Mouse (Mus musculus): ENCODE measurements around the gene Bud31. TPM values are rescaled to one million over a fixed set of nuclear protein-coding genes. Genes with fewer than 3 reads are reported as not detected.
A peak's percentile ranks its signal among the peaks of the same experiment; 100 is the strongest.
"Not testable (repeated sequence)": the region's sequence is repeated elsewhere in the genome, so short reads cannot be mapped to it uniquely, and the experiment has no call there.

Gene Bud31
- polyA plus RNA-seq, 1 experiment from 2014 or later: 164 TPM

DNA sequence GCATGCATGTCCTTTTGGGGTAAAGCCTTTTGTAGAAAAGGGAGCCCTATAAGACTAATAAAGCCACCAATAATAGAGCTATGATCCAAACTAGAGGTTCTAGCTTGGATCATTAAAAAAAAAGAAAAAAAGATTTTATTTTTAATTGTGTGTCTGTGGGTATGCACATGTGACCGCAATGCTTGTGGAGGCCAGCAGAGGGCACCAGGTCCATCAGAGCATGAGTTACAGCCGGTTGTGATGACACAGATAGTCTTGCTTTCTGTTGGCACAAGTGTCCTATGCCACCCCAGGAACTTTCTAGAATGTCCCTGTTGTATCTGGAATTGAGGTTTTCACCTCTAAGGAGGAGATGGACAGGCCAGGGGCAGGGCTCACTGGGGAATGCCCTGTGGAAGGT lies 20.8 kb upstream of the Bud31 start:
- Histone ChIP-seq H3K27me3 (replicated peaks; ENCODE audit: control insufficient read depth, insufficient read depth, low read length) (peaks cover 5% of the 10 kb centered on the region; the same call in 1 of the 2 replicates), H3K9ac (ENCODE audit: low read depth, low read length) (no peak overlapping the region), H3K4me1 (ENCODE audit: control insufficient read depth, insufficient read depth, low read depth, low read length) (peaks cover 4% of the 10 kb centered on the region), H3K9me3 (ENCODE audit: control insufficient read depth, low read length) (no peaks in the 10 kb centered on the region), H3K4me3 (ENCODE audit: low read length) (no peak overlapping the region), H3K27ac (ENCODE audit: low read depth, low read length) (no peak overlapping the region), H3K4me2 (ENCODE audit: low read length) (no peak overlapping the region), H3K36me3 (ENCODE audit: control insufficient read depth, insufficient read depth, low read length) (no peaks in the 10 kb centered on the region; the same call in none of the 2 replicates)
- ATAC-seq: no peak
- WGBS: 83% methylated on average over 2 of the region's 2 CpGs

DNA sequence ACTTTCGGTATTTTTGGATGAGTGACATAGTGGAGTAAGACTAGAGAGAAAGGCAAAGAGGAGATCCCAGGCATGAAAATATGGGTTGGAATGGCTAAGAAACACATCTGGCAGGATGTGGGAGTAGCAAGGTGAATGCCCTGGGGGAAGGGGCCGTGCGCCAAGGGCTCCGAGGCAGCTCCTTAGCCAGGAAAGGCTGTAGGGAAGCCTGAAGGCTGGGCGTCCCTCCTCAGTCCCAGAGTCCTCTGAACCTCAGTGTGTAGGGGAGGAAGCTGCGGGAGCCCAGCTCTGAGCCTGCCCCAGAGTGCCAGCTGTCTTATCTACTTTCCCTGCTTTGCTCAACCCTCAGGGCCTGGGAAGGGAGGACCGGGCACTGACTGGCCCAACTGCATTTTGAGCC lies 19.2 kb upstream of the Bud31 start:
- Histone ChIP-seq H3K27ac (ENCODE audit: low read depth, low read length) (no peak overlapping the region), H3K4me2 (ENCODE audit: low read length) (no peak overlapping the region), H3K9ac (ENCODE audit: low read depth, low read length) (no peak overlapping the region), H3K4me1 (ENCODE audit: control insufficient read depth, insufficient read depth, low read depth, low read length) (no peaks in the 10 kb centered on the region), H3K4me3 (ENCODE audit: low read length) (no peak overlapping the region), H3K9me3 (ENCODE audit: control insufficient read depth, low read length) (no peaks in the 10 kb centered on the region), H3K36me3 (ENCODE audit: control insufficient read depth, insufficient read depth, low read length) (no peaks in the 10 kb centered on the region; the same call in none of the 2 replicates), H3K27me3 (replicated peaks; ENCODE audit: control insufficient read depth, insufficient read depth, low read length) (no peaks in the 10 kb centered on the region)
- 80% methylated on average over 7 of the region's 7 CpGs for WGBS
- no peak for ATAC-seq

DNA sequence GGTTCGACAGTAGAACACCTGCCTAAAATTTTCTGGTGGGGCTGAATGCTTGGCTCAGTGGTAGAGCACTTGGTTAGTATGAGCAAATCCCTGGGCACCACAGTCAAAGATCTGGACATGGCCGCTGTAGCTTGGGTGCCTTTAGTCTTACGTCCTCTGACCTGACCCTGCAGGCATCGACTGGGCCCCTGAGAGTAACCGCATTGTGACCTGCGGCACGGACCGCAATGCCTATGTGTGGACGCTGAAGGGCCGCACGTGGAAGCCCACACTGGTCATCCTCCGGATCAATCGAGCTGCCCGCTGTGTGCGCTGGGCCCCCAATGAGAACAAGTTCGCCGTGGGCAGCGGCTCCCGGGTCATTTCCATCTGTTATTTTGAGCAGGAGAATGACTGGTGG lies 16.8 kb upstream of the Bud31 start:
- no peak overlapping the region for H3K4me3 ChIP-seq (ENCODE audit: low read length)
- H3K27ac ChIP-seq (ENCODE audit: low read depth, low read length): no peak overlapping the region
- H3K4me2 ChIP-seq (ENCODE audit: low read length): no peak overlapping the region
- no peak overlapping the region for H3K9ac ChIP-seq (ENCODE audit: low read depth, low read length)
- WGBS: 92% methylated on average over 19 of the region's 19 CpGs
- ATAC-seq: no peak
- no peaks in the 10 kb centered on the region for H3K4me1 ChIP-seq (ENCODE audit: control insufficient read depth, insufficient read depth, low read depth, low read length)
- H3K27me3 ChIP-seq (replicated peaks; ENCODE audit: control insufficient read depth, insufficient read depth, low read length): no peaks in the 10 kb centered on the region
- H3K36me3 ChIP-seq (ENCODE audit: control insufficient read depth, insufficient read depth, low read length): peaks cover 12% of the 10 kb centered on the region
- H3K9me3 ChIP-seq (ENCODE audit: control insufficient read depth, low read length): no peaks in the 10 kb centered on the region

DNA sequence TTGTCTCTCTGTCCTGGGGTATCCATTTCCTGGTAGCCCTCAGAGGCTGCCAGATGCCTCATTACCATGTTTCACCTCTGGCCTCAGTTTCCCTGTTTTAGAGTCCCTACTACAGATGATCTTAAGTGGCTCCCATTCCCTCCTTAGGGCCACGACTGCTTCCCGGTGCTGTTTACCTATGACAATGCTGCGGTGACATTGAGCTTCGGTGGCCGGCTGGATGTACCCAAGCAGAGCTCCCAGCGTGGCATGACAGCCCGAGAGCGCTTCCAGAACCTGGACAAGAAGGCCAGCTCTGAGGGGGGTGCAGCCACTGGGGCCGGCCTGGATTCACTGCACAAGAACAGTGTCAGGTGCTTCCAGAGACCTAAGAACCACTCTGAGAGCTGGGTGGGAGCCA lies 13.6 kb upstream of the Bud31 start:
- H3K9ac ChIP-seq (ENCODE audit: low read depth, low read length): no peak overlapping the region
- no peak overlapping the region for H3K4me2 ChIP-seq (ENCODE audit: low read length)
- H3K27ac ChIP-seq (ENCODE audit: low read depth, low read length): no peak overlapping the region
- no peaks in the 10 kb centered on the region for H3K9me3 ChIP-seq (ENCODE audit: control insufficient read depth, low read length)
- H3K4me1 ChIP-seq (ENCODE audit: control insufficient read depth, insufficient read depth, low read depth, low read length): no peaks in the 10 kb centered on the region
- H3K36me3 ChIP-seq (ENCODE audit: control insufficient read depth, insufficient read depth, low read length): peaks cover 32% of the 10 kb centered on the region
- no peak overlapping the region for H3K4me3 ChIP-seq (ENCODE audit: low read length)
- WGBS: 95% methylated on average over 9 of the region's 9 CpGs
- no peaks in the 10 kb centered on the region for H3K27me3 ChIP-seq (replicated peaks; ENCODE audit: control insufficient read depth, insufficient read depth, low read length)
- no peak for ATAC-seq

DNA sequence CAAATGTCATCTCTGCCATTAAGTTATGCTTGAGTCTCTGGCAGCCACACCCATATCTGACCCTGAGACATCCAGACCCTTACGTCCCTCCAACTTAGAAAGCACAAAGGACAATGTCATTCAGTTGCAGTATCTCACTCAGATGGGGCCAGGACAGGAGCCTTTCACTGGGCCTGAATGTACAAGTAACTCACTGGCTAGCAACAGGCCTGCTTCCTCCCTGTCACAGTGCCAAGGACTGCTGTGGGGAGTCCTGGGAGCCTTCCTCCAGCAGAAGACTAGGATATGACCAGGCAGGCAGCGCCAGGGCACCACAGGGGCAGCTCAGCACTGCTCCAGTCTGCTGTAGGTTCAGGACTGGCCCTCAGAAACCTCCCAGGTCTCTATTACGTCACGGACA lies 11.0 kb upstream of the Bud31 start:
- WGBS: 86% methylated on average over 4 of the region's 4 CpGs
- ATAC-seq: no peak

DNA sequence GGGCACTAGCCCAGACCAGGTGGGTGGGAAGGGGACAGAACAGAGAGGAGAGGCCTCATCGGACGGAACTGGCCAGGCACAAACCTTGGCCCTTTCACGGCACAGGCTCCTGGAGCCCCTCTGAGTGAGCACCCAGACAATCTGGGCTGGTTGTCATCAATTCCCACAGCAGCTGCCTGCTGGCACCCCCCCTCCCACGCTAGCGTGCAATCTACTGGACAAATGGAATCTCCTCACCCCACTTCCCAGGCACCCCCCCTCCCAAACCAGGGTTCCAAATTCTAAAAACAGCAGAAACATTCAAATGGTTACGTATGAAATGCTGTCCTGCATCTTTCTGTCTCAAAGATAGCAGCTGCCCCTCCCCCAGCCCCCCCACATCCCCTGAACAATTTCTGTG lies 10.4 kb upstream of the Bud31 start:
- H3K9me3 ChIP-seq (ENCODE audit: control insufficient read depth, low read length); H3K4me3 ChIP-seq (ENCODE audit: low read length); H3K4me1 ChIP-seq (ENCODE audit: control insufficient read depth, insufficient read depth, low read depth, low read length); H3K27ac ChIP-seq (ENCODE audit: low read depth, low read length); H3K9ac ChIP-seq (ENCODE audit: low read depth, low read length); H3K27me3 ChIP-seq (replicated peaks; ENCODE audit: control insufficient read depth, insufficient read depth, low read length); H3K4me2 ChIP-seq (ENCODE audit: low read length); ATAC-seq: not testable (repeated sequence)
- 98% methylated on average over 5 of the region's 6 CpGs for WGBS
- H3K36me3 ChIP-seq (ENCODE audit: control insufficient read depth, insufficient read depth, low read length): peaks cover 61% of the 10 kb centered on the region

More for the DNA sequence above, 11.0 kb upstream of the Bud31 start:
- Histone ChIP-seq H3K4me1 (ENCODE audit: control insufficient read depth, insufficient read depth, low read depth, low read length) (no peaks in the 10 kb centered on the region), H3K36me3 (ENCODE audit: control insufficient read depth, insufficient read depth, low read length) (peaks cover 55% of the 10 kb centered on the region), H3K9me3 (ENCODE audit: control insufficient read depth, low read length) (no peaks in the 10 kb centered on the region), H3K27me3 (replicated peaks; ENCODE audit: control insufficient read depth, insufficient read depth, low read length) (no peaks in the 10 kb centered on the region), H3K27ac (ENCODE audit: low read depth, low read length) (no peak overlapping the region), H3K9ac (ENCODE audit: low read depth, low read length) (no peak overlapping the region), H3K4me2 (ENCODE audit: low read length) (no peak overlapping the region), H3K4me3 (ENCODE audit: low read length) (no peak overlapping the region)

DNA sequence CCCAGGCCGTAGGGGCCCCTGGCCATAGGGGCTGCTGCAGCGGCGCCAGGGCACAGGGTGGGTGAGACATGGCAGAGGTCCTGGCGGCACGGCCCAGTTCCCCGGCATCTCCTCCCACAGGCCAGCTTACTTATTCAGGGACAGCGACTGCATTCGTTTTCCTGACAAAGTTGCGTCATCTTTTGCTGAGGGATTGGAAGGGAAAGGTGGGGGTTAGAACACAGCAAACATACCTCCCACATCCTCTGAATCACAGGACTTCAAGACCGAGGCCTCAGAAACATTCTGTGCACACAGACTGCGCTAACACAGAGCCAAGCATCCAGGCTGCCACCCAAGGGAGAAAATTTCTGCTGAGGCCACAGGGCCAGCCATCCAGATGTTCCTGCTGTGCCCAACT lies 10.0 kb upstream of the Bud31 start:
- Histone ChIP-seq H3K4me1 (ENCODE audit: control insufficient read depth, insufficient read depth, low read depth, low read length) (no peaks in the 10 kb centered on the region), H3K9me3 (ENCODE audit: control insufficient read depth, low read length) (no peaks in the 10 kb centered on the region), H3K27ac (ENCODE audit: low read depth, low read length) (no peak overlapping the region), H3K36me3 (ENCODE audit: control insufficient read depth, insufficient read depth, low read length) (peaks cover 63% of the 10 kb centered on the region), H3K4me3 (ENCODE audit: low read length) (no peak overlapping the region), H3K27me3 (replicated peaks; ENCODE audit: control insufficient read depth, insufficient read depth, low read length) (no peaks in the 10 kb centered on the region), H3K9ac (ENCODE audit: low read depth, low read length) (no peak overlapping the region), H3K4me2 (ENCODE audit: low read length) (no peak overlapping the region)
- WGBS: 95% methylated on average over 11 of the region's 11 CpGs
- no peak for ATAC-seq

DNA sequence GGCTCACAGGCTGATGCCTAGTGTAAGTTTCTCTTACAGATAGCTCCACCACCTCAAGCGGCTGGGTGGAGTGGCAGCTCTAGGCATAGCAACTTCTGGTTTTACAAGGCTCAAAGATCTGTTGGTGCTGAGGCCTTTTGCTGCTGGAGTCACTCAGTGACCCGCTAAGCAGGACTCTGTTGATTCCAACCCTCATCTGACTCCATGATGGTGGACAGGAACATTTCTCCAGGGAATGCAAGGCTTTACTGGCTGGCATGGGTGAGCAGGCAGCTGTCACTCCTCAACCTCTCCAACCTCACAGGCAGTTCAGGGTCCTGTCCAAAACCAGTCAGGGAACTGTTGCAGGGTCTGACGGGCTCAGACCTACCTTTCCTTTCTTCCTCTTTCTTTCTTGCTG lies 9.2 kb upstream of the Bud31 start:
- ATAC-seq: no peak
- H3K9me3 ChIP-seq (ENCODE audit: control insufficient read depth, low read length): no peaks in the 10 kb centered on the region
- WGBS: 94% methylated on average over 3 of the region's 3 CpGs
- no peak overlapping the region for H3K4me2 ChIP-seq (ENCODE audit: low read length)
- H3K4me1 ChIP-seq (ENCODE audit: control insufficient read depth, insufficient read depth, low read depth, low read length): no peaks in the 10 kb centered on the region
- no peak overlapping the region for H3K9ac ChIP-seq (ENCODE audit: low read depth, low read length)
- H3K4me3 ChIP-seq (ENCODE audit: low read length): no peak overlapping the region
- no peak overlapping the region for H3K27ac ChIP-seq (ENCODE audit: low read depth, low read length)
- H3K27me3 ChIP-seq (replicated peaks; ENCODE audit: control insufficient read depth, insufficient read depth, low read length): no peaks in the 10 kb centered on the region
- peaks cover 64% of the 10 kb centered on the region for H3K36me3 ChIP-seq (ENCODE audit: control insufficient read depth, insufficient read depth, low read length)

DNA sequence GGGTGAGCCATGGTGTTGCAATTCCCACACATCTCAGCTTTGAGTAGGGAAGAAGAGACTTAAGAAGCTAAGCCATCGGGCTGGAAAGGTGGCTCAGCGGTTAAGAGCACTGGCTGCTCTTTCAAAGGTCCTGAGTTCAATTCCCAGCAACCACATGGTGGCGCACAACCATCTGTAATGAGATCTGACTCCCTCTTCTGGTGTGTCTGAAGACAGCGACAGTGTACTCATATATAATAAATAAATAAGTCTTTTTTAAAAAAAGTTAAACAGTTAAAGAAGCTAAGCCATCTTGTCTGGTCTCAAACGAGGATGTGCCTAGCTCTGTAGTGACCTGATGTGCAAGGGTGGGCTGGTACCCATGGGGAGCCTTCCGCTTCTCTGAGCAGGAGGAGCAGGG lies 6.9 kb upstream of the Bud31 start:
- H3K4me2 ChIP-seq (ENCODE audit: low read length); H3K27ac ChIP-seq (ENCODE audit: low read depth, low read length); H3K27me3 ChIP-seq (replicated peaks; ENCODE audit: control insufficient read depth, insufficient read depth, low read length); ATAC-seq; H3K9me3 ChIP-seq (ENCODE audit: control insufficient read depth, low read length); H3K9ac ChIP-seq (ENCODE audit: low read depth, low read length); H3K4me1 ChIP-seq (ENCODE audit: control insufficient read depth, insufficient read depth, low read depth, low read length); H3K4me3 ChIP-seq (ENCODE audit: low read length): not testable (repeated sequence)
- peaks cover 60% of the 10 kb centered on the region for H3K36me3 ChIP-seq (ENCODE audit: control insufficient read depth, insufficient read depth, low read length)
- WGBS: 92% methylated on average over 6 of the region's 6 CpGs

DNA sequence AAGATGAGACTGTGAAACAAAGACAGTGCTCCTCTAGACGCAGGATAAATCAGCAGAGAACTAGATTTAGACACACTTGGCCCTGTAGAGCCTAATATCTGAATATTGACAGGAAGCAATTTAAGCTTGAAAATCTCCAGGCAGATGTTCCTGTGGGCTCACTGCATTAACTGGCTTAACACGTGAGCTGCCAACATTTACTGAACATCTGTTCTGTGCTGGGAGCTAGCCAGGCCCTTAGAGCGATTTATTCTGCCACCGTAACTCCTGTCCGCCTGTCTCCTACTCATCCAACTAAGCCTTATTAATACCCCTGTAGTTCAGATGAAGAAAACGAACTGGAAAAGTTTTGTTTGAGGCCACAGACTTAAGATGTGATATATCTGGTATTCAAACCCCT lies 1.3 kb upstream of the Bud31 start:
- H3K4me3 ChIP-seq (ENCODE audit: low read length): peak overlapping the region; percentile 85
- no peaks in the 10 kb centered on the region for H3K9me3 ChIP-seq (ENCODE audit: control insufficient read depth, low read length)
- H3K36me3 ChIP-seq (ENCODE audit: control insufficient read depth, insufficient read depth, low read length): peaks cover 31% of the 10 kb centered on the region
- WGBS: 16% methylated on average over 6 of the region's 6 CpGs
- H3K4me1 ChIP-seq (ENCODE audit: control insufficient read depth, insufficient read depth, low read depth, low read length): peaks cover 22% of the 10 kb centered on the region
- ATAC-seq: no peak
- no peaks in the 10 kb centered on the region for H3K27me3 ChIP-seq (replicated peaks; ENCODE audit: control insufficient read depth, insufficient read depth, low read length)
- H3K9ac ChIP-seq (ENCODE audit: low read depth, low read length): peak overlapping the region; percentile 89
- H3K4me2 ChIP-seq (ENCODE audit: low read length): peak overlapping the region; percentile 90
- H3K27ac ChIP-seq (ENCODE audit: low read depth, low read length): no peak overlapping the region

All from hindbrain, embryonic 16.5 days (tissue).